Comparison of ENCODE assay signal across 9 mouse cellular contexts in the genomic region with DNA sequence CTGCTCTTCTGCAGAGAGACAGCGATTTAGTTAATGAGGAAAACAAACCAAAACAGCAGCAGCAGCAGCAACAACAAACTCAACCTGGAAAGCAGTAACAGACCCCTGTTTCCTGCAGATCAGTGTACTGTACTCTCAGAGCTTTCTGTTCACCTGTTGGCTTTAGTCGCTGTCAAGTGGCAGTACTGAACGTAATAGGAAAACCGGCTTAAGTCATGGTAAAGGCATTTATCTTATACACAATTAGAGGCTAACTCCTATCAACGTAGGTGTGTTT. TPM values are rescaled to one million over a fixed set of nuclear protein-coding genes. Genes with fewer than 3 reads are reported as not detected.
A peak's percentile ranks its signal among the peaks of the same experiment; 100 is the strongest.
DNase-seq lines count a peak whose midpoint lies in the region; ATAC-seq and TF ChIP-seq lines count a peak whose summit lies in the region.
"Had no signal": no experiment of that assay in that cellular context is flagged by ENCODE, and none has a peak within 500 bp of the region (broad histone marks: within the 10 kb centered on the region; RNA-seq: fewer than 3 reads in every experiment).

No protein-coding gene starts in this region.

- no peak for ATAC-seq in heart, embryonic 12.5 days (ENCODE audit: insufficient number of reproducible peaks, low FRiP score)
- ATAC-seq in G1E (ENCODE audit: extremely low read depth, insufficient number of reproducible peaks, low FRiP score, poor library complexity, severe bottlenecking) = no peak
- no peak for ATAC-seq in heart, postnatal 0 days (ENCODE audit: insufficient read depth, low read depth)

- H3K4me2 ChIP-seq in heart, embryonic 12.5 days = peak overlapping the region; percentile 81
- peak overlapping the region; percentile 77 for H3K4me2 ChIP-seq in heart, postnatal 0 days (ENCODE audit: low read depth, low read length)

- intact Hi-C loops in heart, postnatal 25 days (cut with DNase I) = loop anchor here (5.0 kb wide), 1 partner anchor 363 kb away; no protein-coding TSS in a partner anchor

- H3K9ac ChIP-seq in heart, embryonic 12.5 days = peak overlapping the region; percentile 29
- H3K9ac ChIP-seq in heart, postnatal 0 days (replicated peaks; ENCODE audit: low read depth, low read length) = 0 out of 2 replicates have a peak overlapping the region, but pooled peaks have one; percentile 100

- H3K36me3 ChIP-seq in heart, embryonic 12.5 days = no peaks in the 10 kb centered on the region
- H3K36me3 ChIP-seq in G1E (replicated peaks) (peaks cover 34% of the 10 kb centered on the region), macrophage (ENCODE audit: inconsistent target) (no peaks in the 10 kb centered on the region)
- H3K36me3 ChIP-seq in heart, postnatal 0 days (replicated peaks; ENCODE audit: control insufficient read depth, insufficient read depth, low read length) = 0 out of 2 replicates have a peak, but pooled peaks cover under 1% of the 10 kb centered on the region

- H3K4me1 ChIP-seq in heart, embryonic 12.5 days (replicated peaks) = peaks cover 26% of the 10 kb centered on the region
- H3K4me1 ChIP-seq in G1E (ENCODE audit: insufficient read depth, low read depth, low read length) = peaks cover 44% of the 10 kb centered on the region
- peaks cover 11% of the 10 kb centered on the region for H3K4me1 ChIP-seq in heart, postnatal 0 days (ENCODE audit: control insufficient read depth, insufficient read depth)

- no peak for TF ChIP-seq CTCF in G1E (IDR thresholded peaks at IDR 0.05; ENCODE audit: low read depth, low read length)
- no peak for TF ChIP-seq CTCF in heart, postnatal 0 days (IDR thresholded peaks at IDR 0.05; ENCODE audit: low read depth)

- H3K27ac ChIP-seq in heart, embryonic 12.5 days (ENCODE audit: poor library complexity, severe bottlenecking) = peak overlapping the region; percentile 43; the same call in 1 of the 2 replicates
- H3K27ac ChIP-seq in heart, postnatal 0 days (ENCODE audit: low read depth) = no peak overlapping the region
- no peak overlapping the region for H3K27ac ChIP-seq in macrophage

- DNase-seq in heart, postnatal 25 days (ENCODE audit: low spot score) = no peak
- no peak for DNase-seq in G1E (ENCODE audit: low spot score)
- no peak for DNase-seq in heart, postnatal 0 days (ENCODE audit: low spot score)
- no peak for DNase-seq in right cerebral cortex, adult 18-20 months
- no peak for DNase-seq in c-Kit-positive CD71-positive TER-119-positive erythroid progenitor cells, embryonic 14.5 days (ENCODE audit: low spot score)
- DNase-seq in cerebellum, adult 11-12 months = no peak

- H3K27me3 ChIP-seq in heart, embryonic 12.5 days (replicated peaks) = no peaks in the 10 kb centered on the region
- no peaks in the 10 kb centered on the region for H3K27me3 ChIP-seq in G1E (ENCODE audit: insufficient read depth, low read length)
- H3K27me3 ChIP-seq in heart, postnatal 0 days (ENCODE audit: control insufficient read depth, insufficient read depth, low read length) = no peaks in the 10 kb centered on the region
- H3K27me3 ChIP-seq: Patski had no signal

- H3K9me3 ChIP-seq in heart, embryonic 12.5 days (replicated peaks) = no peaks in the 10 kb centered on the region
- no peaks in the 10 kb centered on the region for H3K9me3 ChIP-seq in G1E (replicated peaks)
- no peaks in the 10 kb centered on the region for H3K9me3 ChIP-seq in heart, postnatal 0 days (replicated peaks; ENCODE audit: control insufficient read depth, low read length)

- H3K79me2 ChIP-seq in macrophage (ENCODE audit: inconsistent target) = peaks cover 11% of the 10 kb centered on the region; the same call in 1 of the 2 replicates

- 51% methylated on average over 5 of the region's 5 CpGs for WGBS in heart, embryonic 12.5 days
- 36% methylated on average over 5 of the region's 5 CpGs for WGBS in heart, postnatal 0 days
- 41% methylated on average over 5 of the region's 5 CpGs for WGBS in macrophage (ENCODE audit: missing documents)

- peak overlapping the region; percentile 73 for H3K4me3 ChIP-seq in heart, embryonic 12.5 days
- H3K4me3 ChIP-seq in G1E (ENCODE audit: low read depth, low read length) (peak overlapping the region; percentile 89; the same call in 1 of the 2 replicates), macrophage (ENCODE audit: inconsistent target) (peak overlapping the region; percentile 74; the same call in 1 of the 2 replicates)
- H3K4me3 ChIP-seq in heart, postnatal 0 days (ENCODE audit: low read depth, low read length) = peak overlapping the region; percentile 99

- TF ChIP-seq EP300 in heart, postnatal 0 days (IDR thresholded peaks at IDR 0.05; ENCODE audit: low read depth) = no peak

RNA-seq across cellular contexts. Expression of gene N4bp2, which starts 2.3 kb away (rescaled TPM):
- 31.9 and 32.9 TPM in 2 replicates for polyA plus RNA-seq in heart, embryonic 12.5 days (2016; fragmentation: Nextera tagmentation; extraction: Ambion mirVana)
- total RNA-seq in heart, postnatal 25 days (2021) = 10 to 100 TPM; 15.7 to 15.9 TPM
- total RNA-seq in G1E (2014; fragmentation: Nextera tagmentation) (182 and 208 TPM in 2 replicates), G1E (2017) (83.1 and 96.7 TPM in 2 replicates)
- polyA plus RNA-seq in G1E (2012) (31.8 and 32.1 TPM in 2 replicates), macrophage (2018) (5.2 to 7.6 TPM (median 5.6 TPM) in 3 replicates)
- total RNA-seq in heart, postnatal 0 days (2014; rRNA removed; ENCODE audit: low replicate concordance) = 10.5 and 18.6 TPM in 2 replicates
- polyA plus RNA-seq in heart, postnatal 0 days (2015; fragmentation: Nextera tagmentation; extraction: Ambion mirVana) = 6.0 and 8.0 TPM in 2 replicates
- total RNA-seq in macrophage (2018; cell fraction: chromatin; rRNA removed) = 10 to 100 TPM; 19.4 to 72.0 (median 48.8) TPM
- 10 to 100 TPM in 13 of 26 experiments, 1 to 10 TPM in 13; 6.4 to 16.1 (median 9.9) TPM for total RNA-seq in macrophage (2018; cell fraction: cytosol; rRNA removed)
- total RNA-seq in macrophage (2018; cell fraction: nucleus; rRNA removed) = 10 to 100 TPM; 14.8 to 46.1 (median 26.3) TPM
